Mouse (Mus musculus) forebrain, embryonic 11.5 days (tissue): Measurements from ENCODE around the gene Khk. TPM values are rescaled to one million over a fixed set of nuclear protein-coding genes. Genes with fewer than 3 reads are reported as not detected.

Source experiments
- ATAC-seq: fragments of 200-750 bp; cut with Nextera tagmentation; replicated peaks from 2 replicates; pipeline ENCODE4 v1.8.0; 2017; ENCODE audit warnings: moderate TSS enrichment; ENCODE audit not compliant: low FRiP score
- DNase-seq: peaks from one replicate; pipeline ENCODE4 v3.0.0-alpha.2; 2017; ENCODE audit warnings: low spot score
- H3K27ac ChIP-seq: fragments of 300-500 bp; sonication (generic); 2 replicates; pipeline ENCODE4 v1.5.1; 2014; ENCODE audit warnings: low read depth, low read length
- H3K27me3 ChIP-seq: fragments of 300-500 bp; sonication (generic); 2 replicates; pipeline ENCODE4 v1.6.1; 2014; ENCODE audit warnings: mild to moderate bottlenecking, low read length, mixed read lengths; ENCODE audit not compliant: control insufficient read depth, insufficient read depth
- H3K36me3 ChIP-seq: fragments of 300-500 bp; sonication (generic); 2 replicates; pipeline ENCODE4 v1.6.1; 2014; ENCODE audit warnings: mild to moderate bottlenecking, low read length, moderate library complexity, mixed read lengths; ENCODE audit not compliant: control insufficient read depth, insufficient read depth
- H3K4me1 ChIP-seq: fragments of 300-500 bp; sonication (generic); replicated peaks from 2 replicates; pipeline ENCODE4 v1.6.1; 2014; ENCODE audit warnings: low read length, mixed read lengths; ENCODE audit not compliant: control insufficient read depth, insufficient read depth
- H3K4me2 ChIP-seq: fragments of 300-500 bp; sonication (generic); 2 replicates; pipeline ENCODE4 v1.6.1; 2014; ENCODE audit warnings: low read depth, mild to moderate bottlenecking, low read length, moderate library complexity, mixed read lengths; ENCODE audit not compliant: severe bottlenecking
- H3K4me3 ChIP-seq: fragments of 300-500 bp; sonication (generic); 2 replicates; pipeline ENCODE4 v1.5.1; 2014; ENCODE audit warnings: low read depth, low read length
- H3K9ac ChIP-seq: fragments of 300-500 bp; sonication (generic); 2 replicates; pipeline ENCODE4 v1.6.1; 2014; ENCODE audit warnings: low read length
- H3K9me3 ChIP-seq: fragments of 300-500 bp; sonication (generic); 2 replicates; pipeline ENCODE4 v1.6.1; 2016; ENCODE audit warnings: low read length, mixed read lengths; ENCODE audit not compliant: control insufficient read depth
- WGBS: fragments of 180-500 bp; shearing (Covaris S2); extraction: QIAGEN DNeasy Blood & Tissue Kit; methylation state at CpG from one replicate; pipeline ENCODE4 v1.1.7; 2014; 5-methylcytosine and 5-hydroxymethylcytosine counted together
- polyA plus RNA-seq: library from polyadenylated mRNA; unstranded; fragments of >200 nt; fragmentation: Nextera tagmentation; extraction: Ambion mirVana; gene quantifications from 2 replicates; pipeline ENCODE4 v1.2.1, GENCODE M21; 2014

Khk gene
- polyA plus RNA-seq, 1 experiment from 2014 or later = 7.1 TPM

- under 1% methylated on average over 19 of the region's 19 CpGs for WGBS
- Histone ChIP-seq H3K27me3 (no peaks in the 10 kb centered on the region), H3K27ac (peak overlapping the region; percentile 94), H3K4me3 (peak overlapping the region; percentile 82), H3K9me3 (no peaks in the 10 kb centered on the region), H3K36me3 (peaks cover 4% of the 10 kb centered on the region; the same call in 1 of the 2 replicates), H3K9ac (peak overlapping the region; percentile 69), H3K4me1 (peaks cover 3% of the 10 kb centered on the region; the same call in 1 of the 2 replicates), H3K4me2 (peak overlapping the region; percentile 85)
- peak; percentile 86 for DNase-seq
- peak; percentile 57 for ATAC-seq
Measured at GRCm38 (mm10) chr5:30887331-30887761, 33.9 kb upstream of the Khk start.

- peak overlapping the region; percentile 82 for H3K4me3 ChIP-seq
- 0% methylated on average over 28 of the region's 28 CpGs for WGBS
- H3K9me3 ChIP-seq = no peaks in the 10 kb centered on the region
- ATAC-seq = peak; percentile 85
- peaks cover 3% of the 10 kb centered on the region; the same call in 1 of the 2 replicates for H3K4me1 ChIP-seq
- H3K4me2 ChIP-seq = peak overlapping the region; percentile 85
- peaks cover 8% of the 10 kb centered on the region; the same call in 1 of the 2 replicates for H3K36me3 ChIP-seq
- peak overlapping the region; percentile 94 for H3K27ac ChIP-seq
- H3K27me3 ChIP-seq = no peaks in the 10 kb centered on the region
- peak; percentile 97 for DNase-seq
- H3K9ac ChIP-seq = peak overlapping the region; percentile 69
Measured at GRCm38 (mm10) chr5:30887858-30888336, 33.3 kb upstream of the Khk start.

GRCm38 (mm10) chr5:30888337-30889087 lies 32.7 kb upstream of the Khk start, which contains the start of gene Agbl5:
TSS of gene Agbl5 (plus strand) at chr5:30888694.
- ATAC-seq (peak; percentile 95), DNase-seq (peak; percentile 96)
- Histone ChIP-seq H3K9ac (peak within 1 kb of the TSS; percentile 91), H3K9me3 (no peaks in the 10 kb centered on the region), H3K36me3 (peaks cover 12% of the 10 kb centered on the region; the same call in 1 of the 2 replicates), H3K4me3 (peak within 1 kb of the TSS; percentile 82), H3K27me3 (no peaks in the 10 kb centered on the region), H3K4me2 (peak within 1 kb of the TSS; percentile 85), H3K4me1 (peaks cover 3% of the 10 kb centered on the region; the same call in 1 of the 2 replicates), H3K27ac (peak within 1 kb of the TSS; percentile 94)
- under 1% methylated on average over 42 of the region's 42 CpGs for WGBS

- H3K36me3 ChIP-seq = peaks cover 12% of the 10 kb centered on the region; the same call in 1 of the 2 replicates
- peak overlapping the region; percentile 82 for H3K4me3 ChIP-seq
- peak; percentile 15; the same call in 1 of the 2 replicates for ATAC-seq
- peak overlapping the region; percentile 85 for H3K4me2 ChIP-seq
- H3K27ac ChIP-seq = peak overlapping the region; percentile 93
- peak; percentile 89 for DNase-seq
- H3K9me3 ChIP-seq = no peaks in the 10 kb centered on the region
- peak overlapping the region; percentile 91 for H3K9ac ChIP-seq
- no peaks in the 10 kb centered on the region for H3K27me3 ChIP-seq
- 1% methylated on average over 38 of the region's 42 CpGs for WGBS
- H3K4me1 ChIP-seq = peaks cover 3% of the 10 kb centered on the region; the same call in 1 of the 2 replicates
Measured at GRCm38 (mm10) chr5:30889088-30889754, 32.0 kb upstream of the Khk start.

GRCm38 (mm10) chr5:30890375-30890774 lies 30.9 kb upstream of the Khk start:
- Histone ChIP-seq H3K4me3 (no peak overlapping the region), H3K4me2 (peak overlapping the region; percentile 85; the same call in 1 of the 2 replicates), H3K27ac (no peak overlapping the region), H3K36me3 (peaks cover 15% of the 10 kb centered on the region; the same call in 1 of the 2 replicates), H3K4me1 (peaks cover 3% of the 10 kb centered on the region; the same call in 1 of the 2 replicates), H3K9ac (peak overlapping the region; percentile 91), H3K9me3 (no peaks in the 10 kb centered on the region), H3K27me3 (no peaks in the 10 kb centered on the region)
- 90% methylated on average over 7 of the region's 7 CpGs for WGBS
- ATAC-seq (no peak), DNase-seq (no peak)

- WGBS = 96% methylated on average over 5 of the region's 5 CpGs
- no peaks in the 10 kb centered on the region for H3K9me3 ChIP-seq
- no peak overlapping the region for H3K4me2 ChIP-seq
- ATAC-seq = no peak
- H3K4me3 ChIP-seq = no peak overlapping the region
- no peaks in the 10 kb centered on the region for H3K27me3 ChIP-seq
- no peak overlapping the region for H3K27ac ChIP-seq
- no peak for DNase-seq
- H3K36me3 ChIP-seq = peaks cover 4% of the 10 kb centered on the region
- peaks cover 3% of the 10 kb centered on the region; the same call in 1 of the 2 replicates for H3K4me1 ChIP-seq
- no peak overlapping the region for H3K9ac ChIP-seq
Measured at GRCm38 (mm10) chr5:30901860-30902259, 19.4 kb upstream of the Khk start.

- Histone ChIP-seq H3K4me3 (peak within 1 kb of the TSS; percentile 70), H3K9ac (peak within 1 kb of the TSS; percentile 64), H3K4me1 (peaks cover 5% of the 10 kb centered on the region; the same call in 1 of the 2 replicates), H3K27ac (peak within 1 kb of the TSS; percentile 55), H3K36me3 (peaks cover 4% of the 10 kb centered on the region), H3K27me3 (0 out of 2 replicates have a peak, but pooled peaks cover 2% of the 10 kb centered on the region), H3K4me2 (peak within 1 kb of the TSS; percentile 89), H3K9me3 (no peaks in the 10 kb centered on the region)
- under 1% methylated on average over 58 of the region's 58 CpGs for WGBS
- DNase-seq (peak; percentile 96), ATAC-seq (peak; percentile 97)
Measured at GRCm38 (mm10) chr5:30907413-30908059, 13.7 kb upstream of the Khk start, which contains the start of gene Ost4. TSS of gene Ost4 (minus strand) at chr5:30907788.
